Mouse (Mus musculus): ENCODE results near the gene Olfr1199. TPM values are rescaled to one million over a fixed set of nuclear protein-coding genes. Genes with fewer than 3 reads are reported as not detected.

The Olfr1199 gene
- not detected in 2 replicates for polyA plus RNA-seq (2015; fragmentation: Nextera tagmentation; extraction: Ambion mirVana)

GRCm38 (mm10) chr2:88760369-88760768 is at the start of gene Olfr1199:
Olfr1199 (minus strand) TSS chr2:88760469.
- ATAC-seq (ENCODE audit: extremely low read depth, insufficient number of reproducible peaks, low FRiP score, low TSS enrichment): no peak
- Histone ChIP-seq H3K27me3 (replicated peaks) (no peaks in the 10 kb centered on the region), H3K4me2 (no peak within 1 kb of the TSS), H3K9me3 (0 out of 2 replicates have a peak, but pooled peaks cover 7% of the 10 kb centered on the region), H3K27ac (replicated peaks) (no peak within 1 kb of the TSS), H3K36me3 (no peaks in the 10 kb centered on the region), H3K4me3 (no peak within 1 kb of the TSS), H3K4me1 (no peaks in the 10 kb centered on the region), H3K9ac (no peak within 1 kb of the TSS)
- 81% methylated on average over 2 of the region's 2 CpGs for WGBS

GRCm38 (mm10) chr2:88792736-88793135 is 32.5 kb upstream of the Olfr1199 start, which contains the start of gene Olfr1201:
Olfr1201 (plus strand) TSS chr2:88793036.
- Histone ChIP-seq H3K36me3 (no peaks in the 10 kb centered on the region), H3K9me3 (no peaks in the 10 kb centered on the region; the same call in 1 of the 2 replicates), H3K4me1 (no peaks in the 10 kb centered on the region), H3K27me3 (replicated peaks) (no peaks in the 10 kb centered on the region), H3K4me3 (no peak within 1 kb of the TSS), H3K27ac (replicated peaks) (no peak within 1 kb of the TSS), H3K9ac (no peak within 1 kb of the TSS), H3K4me2 (no peak within 1 kb of the TSS)
- WGBS: 74% methylated on average over 6 of the region's 6 CpGs
- no peak for ATAC-seq (ENCODE audit: extremely low read depth, insufficient number of reproducible peaks, low FRiP score, low TSS enrichment)

GRCm38 (mm10) chr2:88770388-88770787 is 10.1 kb upstream of the Olfr1199 start, which contains the start of gene Olfr1200:
Olfr1200 (minus strand) TSS chr2:88770488.
- WGBS: 64% methylated on average over 2 of the region's 2 CpGs
- no peaks in the 10 kb centered on the region for H3K9me3 ChIP-seq
- no peak within 1 kb of the TSS for H3K4me3 ChIP-seq
- H3K27ac ChIP-seq (replicated peaks): no peak within 1 kb of the TSS
- no peaks in the 10 kb centered on the region for H3K4me1 ChIP-seq
- no peak within 1 kb of the TSS for H3K4me2 ChIP-seq
- H3K36me3 ChIP-seq: no peaks in the 10 kb centered on the region
- no peaks in the 10 kb centered on the region for H3K27me3 ChIP-seq (replicated peaks)
- H3K9ac ChIP-seq: no peak within 1 kb of the TSS
- ATAC-seq (ENCODE audit: extremely low read depth, insufficient number of reproducible peaks, low FRiP score, low TSS enrichment): no peak

- H3K9me3 ChIP-seq: no peaks in the 10 kb centered on the region
- WGBS: 79% methylated on average over 2 of the region's 2 CpGs
- no peak within 1 kb of the TSS for H3K4me2 ChIP-seq
- no peak for ATAC-seq (ENCODE audit: extremely low read depth, insufficient number of reproducible peaks, low FRiP score, low TSS enrichment)
- H3K36me3 ChIP-seq: no peaks in the 10 kb centered on the region
- H3K27ac ChIP-seq (replicated peaks): no peak within 1 kb of the TSS
- no peak within 1 kb of the TSS for H3K4me3 ChIP-seq
- H3K4me1 ChIP-seq: no peaks in the 10 kb centered on the region
- no peak within 1 kb of the TSS for H3K9ac ChIP-seq
- H3K27me3 ChIP-seq (replicated peaks): no peaks in the 10 kb centered on the region
These were observed 9.0 kb downstream of the Olfr1199 start, which contains the start of gene Olfr1198 for GRCm38 (mm10) chr2:88751270-88751669. Olfr1198 (minus strand) TSS chr2:88751370.

- no peak for ATAC-seq (ENCODE audit: extremely low read depth, insufficient number of reproducible peaks, low FRiP score, low TSS enrichment)
- H3K36me3 ChIP-seq: no peaks in the 10 kb centered on the region
- H3K4me2 ChIP-seq: no peak overlapping the region
- no peak overlapping the region for H3K9ac ChIP-seq
- H3K27me3 ChIP-seq (replicated peaks): no peaks in the 10 kb centered on the region
- H3K9me3 ChIP-seq: peaks cover 5% of the 10 kb centered on the region; the same call in 1 of the 2 replicates
- 71% methylated on average over 3 of the region's 3 CpGs for WGBS
- no peak overlapping the region for H3K4me3 ChIP-seq
- no peaks in the 10 kb centered on the region for H3K4me1 ChIP-seq
- no peak overlapping the region for H3K27ac ChIP-seq (replicated peaks)
These were observed 16.9 kb downstream of the Olfr1199 start for GRCm38 (mm10) chr2:88743379-88743778.

- H3K9me3 ChIP-seq: no peaks in the 10 kb centered on the region
- no peak for ATAC-seq (ENCODE audit: extremely low read depth, insufficient number of reproducible peaks, low FRiP score, low TSS enrichment)
- 70% methylated on average over 1 of the region's 1 CpGs for WGBS
- H3K4me1 ChIP-seq: no peaks in the 10 kb centered on the region
- no peaks in the 10 kb centered on the region for H3K27me3 ChIP-seq (replicated peaks)
- no peak within 1 kb of the TSS for H3K27ac ChIP-seq (replicated peaks)
- H3K4me3 ChIP-seq: no peak within 1 kb of the TSS
- no peaks in the 10 kb centered on the region for H3K36me3 ChIP-seq
- no peak within 1 kb of the TSS for H3K9ac ChIP-seq
- no peak within 1 kb of the TSS for H3K4me2 ChIP-seq
These were observed 28.0 kb downstream of the Olfr1199 start, which contains the start of gene Olfr1197 for GRCm38 (mm10) chr2:88732266-88732665. Olfr1197 (minus strand) TSS chr2:88732366.

- no peaks in the 10 kb centered on the region for H3K27me3 ChIP-seq (replicated peaks)
- no peak within 1 kb of the TSS for H3K4me2 ChIP-seq
- no peak within 1 kb of the TSS for H3K9ac ChIP-seq
- 71% methylated on average over 2 of the region's 2 CpGs for WGBS
- no peak within 1 kb of the TSS for H3K27ac ChIP-seq (replicated peaks)
- no peaks in the 10 kb centered on the region for H3K36me3 ChIP-seq
- ATAC-seq (ENCODE audit: extremely low read depth, insufficient number of reproducible peaks, low FRiP score, low TSS enrichment): no peak
- H3K9me3 ChIP-seq: no peaks in the 10 kb centered on the region
- H3K4me1 ChIP-seq: no peaks in the 10 kb centered on the region
- H3K4me3 ChIP-seq: no peak within 1 kb of the TSS
These were observed 55.8 kb downstream of the Olfr1199 start, which contains the start of gene Olfr1196 for GRCm38 (mm10) chr2:88704497-88704896. Olfr1196 (minus strand) TSS chr2:88704597.

Other genes with a start within 250 kb of the Olfr1199 start
- gene Olfr1186, start 241.9 kb downstream of the Olfr1199 start, polyA plus RNA-seq (2015; fragmentation: Nextera tagmentation; extraction: Ambion mirVana): not detected in 2 replicates
- not detected in 2 replicates for gene Olfr1188, start 203.5 kb downstream of the Olfr1199 start, polyA plus RNA-seq (2015; fragmentation: Nextera tagmentation; extraction: Ambion mirVana)
- not detected in 2 replicates for gene Olfr1189, start 174.0 kb downstream of the Olfr1199 start, polyA plus RNA-seq (2015; fragmentation: Nextera tagmentation; extraction: Ambion mirVana)
- not detected in 2 replicates for gene Olfr1191-ps1, start 119.9 kb downstream of the Olfr1199 start, polyA plus RNA-seq (2015; fragmentation: Nextera tagmentation; extraction: Ambion mirVana)
- not detected in 2 replicates for gene Olfr1192-ps1, start 112.0 kb downstream of the Olfr1199 start, polyA plus RNA-seq (2015; fragmentation: Nextera tagmentation; extraction: Ambion mirVana)
- gene Olfr1193, start 84.8 kb downstream of the Olfr1199 start, polyA plus RNA-seq (2015; fragmentation: Nextera tagmentation; extraction: Ambion mirVana): not detected in 2 replicates
- gene Olfr1195, start 71.3 kb downstream of the Olfr1199 start, polyA plus RNA-seq (2015; fragmentation: Nextera tagmentation; extraction: Ambion mirVana): not detected in 2 replicates
- not detected in 2 replicates for gene Olfr1196, start 55.9 kb downstream of the Olfr1199 start, polyA plus RNA-seq (2015; fragmentation: Nextera tagmentation; extraction: Ambion mirVana)
- gene Olfr1197, start 28.1 kb downstream of the Olfr1199 start, polyA plus RNA-seq (2015; fragmentation: Nextera tagmentation; extraction: Ambion mirVana): not detected in 2 replicates
- not detected in 2 replicates for gene Olfr1198, start 9.1 kb downstream of the Olfr1199 start, polyA plus RNA-seq (2015; fragmentation: Nextera tagmentation; extraction: Ambion mirVana)
- gene Olfr1200, start 10.0 kb upstream of the Olfr1199 start, polyA plus RNA-seq (2015; fragmentation: Nextera tagmentation; extraction: Ambion mirVana): not detected in 2 replicates
- not detected in 2 replicates for gene Olfr1201, start 32.6 kb upstream of the Olfr1199 start, polyA plus RNA-seq (2015; fragmentation: Nextera tagmentation; extraction: Ambion mirVana)
- gene Olfr1202, start 54.0 kb upstream of the Olfr1199 start, polyA plus RNA-seq (2015; fragmentation: Nextera tagmentation; extraction: Ambion mirVana): not detected in 2 replicates
- not detected in 2 replicates for gene Olfr1205, start 69.3 kb upstream of the Olfr1199 start, polyA plus RNA-seq (2015; fragmentation: Nextera tagmentation; extraction: Ambion mirVana)
- not detected in 2 replicates for gene Olfr1204, start 88.8 kb upstream of the Olfr1199 start, polyA plus RNA-seq (2015; fragmentation: Nextera tagmentation; extraction: Ambion mirVana)
- gene Olfr1206, start 102.8 kb upstream of the Olfr1199 start, polyA plus RNA-seq (2015; fragmentation: Nextera tagmentation; extraction: Ambion mirVana): not detected in 2 replicates
- not detected in 2 replicates for gene Olfr1208, start 141.8 kb upstream of the Olfr1199 start, polyA plus RNA-seq (2015; fragmentation: Nextera tagmentation; extraction: Ambion mirVana)
- not detected in 2 replicates for gene Olfr1209, start 154.7 kb upstream of the Olfr1199 start, polyA plus RNA-seq (2015; fragmentation: Nextera tagmentation; extraction: Ambion mirVana)
- gene Olfr1211, start 177.6 kb upstream of the Olfr1199 start, polyA plus RNA-seq (2015; fragmentation: Nextera tagmentation; extraction: Ambion mirVana): not detected in 2 replicates
- gene Olfr1212, start 193.5 kb upstream of the Olfr1199 start, polyA plus RNA-seq (2015; fragmentation: Nextera tagmentation; extraction: Ambion mirVana): not detected in 2 replicates
- not detected in 2 replicates for gene Gm13762, start 219.8 kb upstream of the Olfr1199 start, polyA plus RNA-seq (2015; fragmentation: Nextera tagmentation; extraction: Ambion mirVana)
- not detected in 2 replicates for gene Olfr1214, start 232.2 kb upstream of the Olfr1199 start, polyA plus RNA-seq (2015; fragmentation: Nextera tagmentation; extraction: Ambion mirVana)
- not detected in 2 replicates for gene Olfr1215, start 246.5 kb upstream of the Olfr1199 start, polyA plus RNA-seq (2015; fragmentation: Nextera tagmentation; extraction: Ambion mirVana)